Mouse (Mus musculus) stomach, postnatal 0 days (tissue): ENCODE measurements around the gene Ocel1.

ENCODE experiments used
- CTCF ChIP-seq: IDR thresholded peaks from 2 replicates; pipeline ENCODE4 v1.5.1; 2016; ENCODE audit warnings: antibody characterized with exemption, low read depth, mild to moderate bottlenecking, moderate library complexity
- EP300 ChIP-seq: optimal IDR thresholded peaks from 2 replicates; pipeline ENCODE3; 2016; ENCODE audit warnings: antibody characterized with exemption

DNA sequence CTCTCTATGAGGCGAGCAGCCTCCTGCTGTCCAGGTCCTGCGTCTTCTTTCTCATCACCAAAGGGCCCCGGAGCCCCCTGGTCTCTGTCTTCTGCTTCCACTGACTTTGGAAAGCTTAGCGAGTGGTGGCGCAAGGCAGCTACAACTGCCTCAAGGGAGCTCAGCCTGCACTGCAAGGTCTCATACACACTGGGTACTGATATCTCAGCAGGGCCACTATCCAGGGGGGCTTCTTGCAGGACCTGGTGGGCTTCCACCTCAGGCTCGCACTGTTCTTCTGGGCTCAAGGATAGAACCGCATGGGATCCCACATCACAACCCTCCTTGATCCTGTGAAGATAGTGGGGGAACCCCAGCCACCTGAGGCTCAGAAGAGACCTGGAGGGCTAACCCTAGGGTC is 23.4 kb downstream of the Ocel1 start:
- no peak for TF ChIP-seq CTCF
- TF ChIP-seq EP300 = no peak
